Mouse (Mus musculus) kidney, adult 2 months (tissue): ENCODE measurements around the gene Gjb3.

ENCODE experiments used
- CTCF ChIP-seq: fragments of 200-500 bp; conservative IDR thresholded peaks from 2 replicates; pipeline ENCODE4 v1.5.1; 2011; ENCODE audit warnings: low read depth, mild to moderate bottlenecking, control low read depth, low read length, moderate library complexity, mixed read lengths; ENCODE audit not compliant: insufficient read depth, insufficient read length
- POLR2A ChIP-seq: fragments of 200-500 bp; IDR thresholded peaks from one replicate; pipeline ENCODE4 v1.6.1; 2011; ENCODE audit warnings: low read depth, low read length, control low read depth

- TF ChIP-seq POLR2A (no peak), CTCF (no peak)
Measured at GRCm38 (mm10) chr4:127303796-127304195, 26.8 kb downstream of the Gjb3 start.
